Mouse (Mus musculus): ENCODE data around the gene Pla2g5.

DNA sequence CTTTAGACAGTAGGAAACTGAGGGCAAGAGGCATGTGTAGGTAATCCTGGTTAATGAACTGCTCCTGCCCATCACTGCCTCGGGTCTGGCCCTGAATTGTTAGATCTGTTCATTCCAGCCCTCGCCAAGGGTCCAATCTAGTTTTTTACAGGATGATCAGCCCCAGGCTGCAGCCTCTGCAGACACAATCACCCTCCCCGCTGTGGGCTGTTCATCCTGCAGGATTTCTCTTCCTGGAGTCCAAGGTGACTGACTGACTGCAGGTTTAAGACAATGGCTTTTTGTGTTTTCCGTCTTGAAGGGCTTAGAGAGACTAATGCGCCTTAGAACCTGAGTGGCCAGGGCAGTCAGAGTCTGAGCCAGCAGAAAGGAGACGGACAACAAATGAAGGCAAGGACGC lies 25.9 kb upstream of the Pla2g5 start:
- TF ChIP-seq GATA1 (IDR thresholded peaks at IDR 0.05; ENCODE audit: low read length) (no peak), TAL1 (IDR thresholded peaks at IDR 0.05; ENCODE audit: low read length) (no peak)
